Mouse (Mus musculus): ENCODE data around the gene Golga7b.

Golga7b gene

DNA sequence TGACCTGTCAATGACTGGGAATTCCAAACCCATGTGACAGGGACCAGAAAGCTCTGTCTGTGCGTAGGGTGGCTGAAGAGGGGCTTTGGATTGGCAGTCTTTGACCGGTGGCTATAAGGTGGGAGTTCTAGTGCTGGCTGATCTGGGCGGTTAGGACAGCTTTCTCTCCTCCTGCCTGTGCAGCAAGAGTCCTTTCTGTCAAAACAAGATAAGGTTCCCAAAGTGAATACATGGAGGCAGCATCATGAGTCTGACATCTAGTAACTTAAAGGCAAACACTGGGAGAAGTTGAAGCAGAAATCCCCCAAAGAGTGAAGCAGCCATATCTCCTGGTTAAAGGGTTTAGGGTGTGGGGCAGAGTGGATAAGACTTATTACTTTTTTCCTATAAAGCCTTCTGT is at the start of gene Golga7b:
Gene Golga7b (plus strand): TSS at position 56 of the 400 bp plus-strand sequence.
- ChIA-PET POLR2A (interaction anchor here in 1 of 4 experiments (0.6 to 0.8 kb wide), 2 partner anchors 17 to 1486 kb away, joined by 3 to 5 read pairs; no protein-coding TSS in a partner anchor), CTCF (interaction anchor here in 1 of 4 experiments (0.6 kb wide), 1 partner anchor 249 kb away, joined by 4 read pairs; no protein-coding TSS in a partner anchor)

DNA sequence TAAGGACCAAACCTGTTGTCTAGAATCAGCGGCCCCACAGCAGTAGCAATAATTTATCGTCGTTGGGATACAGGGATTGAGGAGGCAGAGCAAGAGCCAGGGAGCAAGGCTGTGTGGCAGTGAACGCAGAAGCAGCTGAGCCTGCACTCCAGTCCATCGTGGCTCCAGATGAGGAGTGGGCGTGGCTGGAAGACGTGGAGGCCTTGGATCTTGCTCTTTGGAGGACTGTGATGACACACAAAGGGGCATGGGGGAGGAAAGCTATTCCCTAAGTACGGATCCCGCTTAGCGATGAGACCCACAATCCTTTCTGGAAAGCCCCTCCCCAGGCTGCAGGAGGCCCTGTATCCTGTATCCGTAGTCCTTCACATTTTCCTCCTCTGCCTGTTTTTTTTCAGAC is 49.3 kb upstream of the Golga7b start:
- ChIA-PET CTCF (interaction anchor here in 3 of 4 experiments (0.6 to 1.8 kb wide), 5 partner anchors 13 to 232 kb away, joined by 3 to 9 read pairs (median 3); no protein-coding TSS in a partner anchor), POLR2A (interaction anchor here in 1 of 4 experiments (0.7 to 1.4 kb wide), 2 partner anchors 13 to 172 kb away, joined by 3 to 5 read pairs; no protein-coding TSS in a partner anchor)

DNA sequence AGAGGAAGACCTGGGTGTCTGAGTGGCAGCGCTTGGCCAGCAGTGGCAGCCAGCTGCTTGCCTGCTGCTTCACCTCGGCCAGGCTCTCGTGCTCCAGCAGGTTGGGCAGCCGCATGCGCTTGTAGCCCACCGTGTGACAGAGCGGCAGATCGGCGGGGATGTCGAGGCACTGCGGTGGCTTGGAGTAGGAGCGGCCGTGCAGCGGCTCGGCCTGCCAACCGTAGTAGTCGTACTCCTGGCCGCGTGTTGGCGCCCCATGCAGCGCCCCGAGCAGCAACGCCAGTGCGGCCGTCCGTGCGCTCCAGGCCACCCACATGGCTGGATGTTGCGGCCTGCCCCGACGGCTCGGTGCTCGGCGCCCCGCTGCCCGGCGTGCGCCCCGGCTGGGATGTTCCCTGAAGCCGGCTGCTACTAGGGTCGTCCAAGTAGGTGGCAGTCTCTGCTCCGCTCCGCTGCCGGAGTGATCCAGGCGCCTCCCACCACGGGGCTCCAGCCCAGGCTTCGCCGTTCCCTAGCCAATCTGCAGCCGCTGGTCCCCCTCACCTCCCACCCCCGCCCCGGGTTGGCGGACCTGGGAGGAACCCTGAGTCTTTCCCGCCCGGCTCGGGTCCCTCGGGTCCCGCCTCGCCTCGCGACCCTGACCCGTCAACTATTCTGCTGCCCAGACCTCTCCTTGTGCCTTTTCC is 45.5 kb upstream of the Golga7b start, which contains the start of gene Sfrp5:
Gene Sfrp5 (minus strand): TSS at position 557 of the 686 bp plus-strand sequence.
- POLR2A ChIA-PET, result interaction anchor here in 1 of 4 experiments (0.8 to 1.8 kb wide), 3 partner anchors 8 to 10 kb away, joined by 6 read pairs; no protein-coding TSS in a partner anchor
- CTCF ChIA-PET, result interaction anchor here in 2 of 4 experiments (1.1 to 1.4 kb wide), 3 partner anchors 16 to 242 kb away, joined by 3 to 4 read pairs (median 3); no protein-coding TSS in a partner anchor

DNA sequence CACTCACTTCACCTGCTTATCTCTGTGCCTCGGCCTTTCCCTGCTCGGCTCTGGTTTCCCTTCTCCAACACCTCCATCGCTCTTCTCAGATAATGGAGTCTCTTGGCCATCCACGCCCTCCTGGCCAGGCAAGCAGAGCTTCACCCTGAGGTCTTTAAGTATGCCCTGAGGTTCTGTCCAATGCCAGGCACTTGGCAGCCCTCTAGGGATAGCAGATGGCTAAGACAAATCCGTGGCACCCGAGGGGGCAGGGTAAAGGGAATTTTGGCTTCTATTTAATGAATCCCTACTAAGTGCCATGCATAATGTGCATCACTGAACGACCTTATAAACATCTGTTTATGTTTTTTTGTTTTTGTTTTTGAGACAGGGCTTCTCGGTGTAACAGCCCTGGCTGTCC is 44.9 kb upstream of the Golga7b start:
- ChIA-PET CTCF (interaction anchor here in 1 of 4 experiments (1.1 to 1.4 kb wide), 2 partner anchors 20 to 241 kb away, joined by 3 read pairs; no protein-coding TSS in a partner anchor), POLR2A (interaction anchor here in 1 of 4 experiments (0.8 kb wide), 1 partner anchor 11 kb away, joined by 6 read pairs; no protein-coding TSS in a partner anchor)

DNA sequence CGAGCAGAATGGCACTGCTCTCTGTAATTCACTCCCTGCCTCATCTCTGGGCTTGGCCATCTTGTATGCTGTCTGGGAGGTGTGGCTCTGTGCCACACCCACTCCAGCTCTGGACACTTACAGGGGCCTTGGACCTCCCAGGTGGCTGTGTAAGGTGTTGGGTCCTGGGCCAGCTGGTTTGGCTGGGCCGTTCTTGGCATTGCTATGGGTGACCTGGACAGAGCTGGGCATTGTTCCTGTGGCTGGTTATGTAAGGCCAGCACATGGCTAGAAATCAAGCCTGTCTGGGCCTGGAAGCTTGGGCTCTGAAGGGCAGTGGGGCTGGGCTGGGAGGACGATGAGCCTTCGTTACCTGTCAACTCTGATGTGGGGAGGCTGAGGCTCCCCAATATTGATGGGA is 43.1 kb upstream of the Golga7b start:
- ChIA-PET POLR2A (interaction anchor here in 1 of 4 experiments (0.6 to 1.2 kb wide), 3 partner anchors 9 to 337 kb away, joined by 3 to 5 read pairs (median 3); no protein-coding TSS in a partner anchor), CTCF (interaction anchor here in 3 of 4 experiments (0.7 to 1.9 kb wide), 5 partner anchors 13 to 173 kb away, joined by 3 to 6 read pairs (median 3); no protein-coding TSS in a partner anchor)

DNA sequence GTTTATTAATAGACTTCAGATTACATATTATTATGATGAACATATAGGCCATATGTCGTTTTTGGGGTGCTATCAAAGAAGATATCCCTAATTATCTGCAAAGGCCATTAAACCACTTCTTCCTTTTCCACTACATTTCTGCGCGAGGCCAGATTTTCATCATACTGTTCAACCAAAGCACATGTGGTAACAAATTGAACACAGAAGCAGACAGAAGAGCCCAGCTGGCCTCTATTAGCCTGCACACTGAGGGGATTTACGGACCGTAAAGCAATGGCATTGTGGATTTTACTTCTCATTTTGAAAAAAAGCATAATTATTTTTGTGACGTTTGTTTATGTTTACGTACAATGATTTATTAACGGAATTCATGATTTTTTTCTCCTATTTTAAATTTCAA is 42.2 kb upstream of the Golga7b start:
- CTCF ChIA-PET, result interaction anchor here in 1 of 4 experiments (1.9 kb wide), 1 partner anchor 12 kb away, joined by 6 read pairs; no protein-coding TSS in a partner anchor
- POLR2A ChIA-PET, result no interaction called here

DNA sequence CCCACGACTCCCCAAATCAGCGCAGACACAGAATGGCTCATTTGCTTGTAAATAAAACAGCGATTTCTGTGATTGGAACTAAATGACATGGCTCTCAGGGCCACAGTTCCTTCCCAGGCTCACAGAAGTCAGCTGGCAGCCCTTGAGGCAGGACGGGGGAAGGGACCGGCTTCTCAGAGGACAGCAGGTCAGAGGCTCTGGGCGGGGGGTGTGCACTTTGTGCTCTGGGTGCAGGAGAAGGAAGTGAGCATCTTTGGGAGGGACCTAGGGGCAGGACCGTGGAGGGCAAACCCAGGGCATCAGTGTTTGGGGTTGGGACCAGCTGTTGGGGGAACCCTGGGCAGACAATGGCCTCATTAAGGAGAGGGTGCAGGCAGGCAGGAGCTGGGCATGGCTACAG is 37.9 kb upstream of the Golga7b start:
- CTCF ChIA-PET, result interaction anchor here in 2 of 4 experiments (1.0 to 1.4 kb wide), 2 partner anchors 57 to 106 kb away, joined by 4 to 5 read pairs; no protein-coding TSS in a partner anchor
- POLR2A ChIA-PET, result interaction anchor here in 2 of 4 experiments (0.6 to 2.7 kb wide), 5 partner anchors 9 to 1483 kb away, joined by 3 to 8 read pairs (median 4); no protein-coding TSS in a partner anchor

DNA sequence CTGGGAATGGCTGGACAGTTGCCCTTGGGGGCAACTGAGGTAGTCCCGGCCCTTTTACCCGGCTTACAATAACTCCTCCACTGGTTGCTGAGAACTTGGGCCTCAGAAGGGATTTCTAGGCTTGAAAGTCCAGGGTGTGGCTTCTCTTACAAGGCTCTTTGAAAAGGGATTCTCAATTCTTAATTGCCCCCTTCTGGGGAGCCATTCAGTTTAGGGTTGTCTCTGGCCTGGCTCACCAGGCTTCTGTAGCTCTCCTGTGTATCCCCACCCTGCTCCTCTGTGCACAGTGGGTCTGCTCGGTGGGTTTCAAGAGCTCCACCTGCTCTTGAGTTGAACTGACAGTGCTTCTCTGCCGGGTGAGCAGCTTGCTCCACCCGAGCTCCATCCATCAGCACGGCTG is 37.4 kb upstream of the Golga7b start:
- CTCF ChIA-PET, result interaction anchor here (0.6 to 1.4 kb wide), 7 partner anchors 27 to 234 kb away, joined by 3 to 5 read pairs (median 3); no protein-coding TSS in a partner anchor
- POLR2A ChIA-PET, result interaction anchor here (0.5 to 2.7 kb wide), 11 partner anchors 9 to 93 kb away, joined by 3 to 8 read pairs (median 4); no protein-coding TSS in a partner anchor

DNA sequence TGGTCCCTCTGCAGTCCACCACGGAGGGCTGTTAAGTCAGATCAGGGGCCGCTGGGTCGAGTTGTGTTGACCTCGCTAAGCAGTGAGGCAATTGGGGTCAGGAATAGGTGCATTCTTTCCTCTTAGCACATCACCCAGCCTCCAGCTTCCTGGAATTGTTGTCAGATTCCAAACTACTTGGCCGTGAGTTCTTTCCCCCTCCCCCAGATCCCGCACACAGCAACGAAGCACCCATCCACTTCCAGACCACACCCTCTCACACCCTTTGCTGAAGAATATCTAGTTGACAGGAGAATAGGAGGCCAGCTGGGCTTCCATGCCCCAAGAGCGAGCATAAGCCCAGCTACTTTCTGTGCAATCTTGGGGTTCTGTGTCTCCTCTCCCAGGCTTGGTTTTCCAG is 35.4 kb upstream of the Golga7b start:
- ChIA-PET CTCF (interaction anchor here in 2 of 4 experiments (0.7 to 1.6 kb wide), 3 partner anchors 217 to 227 kb away, joined by 3 to 5 read pairs (median 3); no protein-coding TSS in a partner anchor), POLR2A (interaction anchor here in 2 of 4 experiments (1.0 to 2.4 kb wide), 7 partner anchors 17 to 228 kb away, joined by 3 to 7 read pairs (median 4); no protein-coding TSS in a partner anchor)

DNA sequence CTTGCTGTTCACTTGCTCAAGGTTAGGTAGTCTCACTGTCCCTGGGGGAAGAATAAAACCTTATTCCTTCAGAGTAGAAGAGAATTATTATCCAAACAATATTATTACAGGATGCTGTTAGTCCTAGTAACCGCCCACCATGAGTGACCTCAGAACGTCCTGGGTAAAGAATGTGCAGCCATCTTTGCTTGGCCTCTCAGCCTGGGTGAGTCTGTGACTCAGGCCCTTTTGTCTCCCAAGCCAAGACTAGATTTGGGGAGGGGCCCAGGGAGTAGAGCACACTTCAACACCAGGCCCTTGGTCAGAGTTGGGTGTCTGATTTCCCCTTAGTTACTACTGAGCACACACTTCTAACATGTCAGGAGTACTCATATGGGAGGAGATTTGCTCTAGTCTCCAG is 32.8 kb upstream of the Golga7b start:
- CTCF ChIA-PET, result no interaction called here
- POLR2A ChIA-PET, result no interaction called here

DNA sequence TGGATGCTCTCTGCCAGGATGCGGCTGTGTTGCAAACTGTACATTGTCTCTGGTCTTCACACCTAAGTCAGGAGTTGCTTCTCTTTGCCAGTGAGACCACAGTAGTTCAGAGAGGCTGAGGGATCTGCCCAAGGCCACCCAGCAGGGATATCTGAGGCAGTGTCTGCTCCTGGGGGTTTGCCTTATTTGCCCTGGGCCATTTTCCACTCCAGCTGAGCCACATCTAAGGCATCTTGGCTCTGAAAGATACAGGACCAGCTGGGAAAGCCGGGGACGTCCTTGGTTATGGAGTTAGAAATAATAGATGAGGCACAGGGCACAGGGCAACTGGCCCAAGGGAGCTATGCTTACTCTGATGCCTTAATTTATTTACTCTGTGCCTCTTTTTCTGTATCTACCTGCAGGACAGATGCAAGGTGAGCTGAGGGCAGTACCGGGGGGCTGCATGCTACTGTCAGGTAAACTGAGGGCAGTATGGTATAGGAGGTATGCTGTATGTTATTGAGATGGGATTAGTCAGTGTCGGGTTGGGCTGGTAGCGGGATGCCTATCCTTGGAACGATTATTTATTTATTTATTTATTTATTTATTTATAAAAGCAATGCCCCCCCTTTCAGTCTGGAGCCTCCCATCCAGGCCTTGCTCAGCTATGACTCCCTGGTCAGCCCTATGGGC is 30.5 kb upstream of the Golga7b start:
- POLR2A ChIA-PET, result interaction anchor here in 2 of 4 experiments (0.6 to 1.5 kb wide), 3 partner anchors 10 to 215 kb away, joined by 3 to 4 read pairs (median 3); no protein-coding TSS in a partner anchor
- CTCF ChIA-PET, result interaction anchor here (0.5 to 2.4 kb wide), 42 partner anchors 9 to 528 kb away, joined by 3 to 18 read pairs (median 4); no protein-coding TSS in a partner anchor

DNA sequence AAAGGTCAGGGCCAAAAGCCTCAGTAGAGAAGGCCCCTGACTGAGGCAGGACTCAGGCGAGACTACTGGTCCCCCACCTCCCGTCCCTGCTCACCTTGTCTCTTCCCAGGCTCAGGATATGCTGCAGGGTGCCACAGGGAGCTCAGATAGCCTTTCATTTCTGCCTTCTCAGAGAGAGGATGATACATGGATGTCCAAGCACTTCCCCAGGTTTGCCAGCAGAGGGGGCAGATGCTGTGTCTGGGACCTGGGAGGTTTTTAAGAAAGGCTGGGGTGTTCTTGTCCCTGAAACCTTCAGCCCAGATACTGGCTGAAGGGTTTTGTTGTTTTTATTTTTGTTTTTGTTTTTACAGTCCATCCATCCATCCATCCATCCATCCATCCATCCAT is 30.0 kb upstream of the Golga7b start:
- POLR2A ChIA-PET, result interaction anchor here in 2 of 4 experiments (0.5 to 1.5 kb wide), 4 partner anchors 9 to 847 kb away, joined by 3 to 4 read pairs (median 3); no protein-coding TSS in a partner anchor
- CTCF ChIA-PET, result interaction anchor here (0.5 to 2.4 kb wide), 50 partner anchors 9 to 561 kb away, joined by 3 to 18 read pairs (median 4); no protein-coding TSS in a partner anchor

DNA sequence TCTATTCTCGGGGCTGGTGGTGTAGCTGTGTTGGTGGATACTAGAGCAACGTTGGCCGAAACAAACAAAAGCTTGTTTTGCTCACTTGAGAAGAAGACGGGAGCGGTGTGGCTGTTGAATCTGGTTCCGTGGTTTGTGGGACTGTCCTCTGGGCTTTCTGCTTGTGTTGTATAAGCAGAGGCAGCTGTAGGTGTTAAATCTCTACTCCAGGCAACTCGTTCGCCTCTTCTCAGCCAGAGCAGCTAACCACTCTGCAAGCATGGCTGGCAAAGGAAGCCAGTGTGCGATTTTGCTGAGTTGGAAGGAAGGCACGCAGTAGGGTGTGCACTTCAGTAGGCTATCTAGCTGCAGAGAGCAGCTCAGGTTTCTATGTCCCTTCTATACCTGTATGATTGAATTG is 20.9 kb upstream of the Golga7b start:
- ChIA-PET POLR2A (interaction anchor here in 3 of 4 experiments (0.6 to 2.1 kb wide), 4 partner anchors 9 to 1216 kb away, joined by 3 to 8 read pairs (median 4); no protein-coding TSS in a partner anchor), CTCF (interaction anchor here (0.5 to 1.9 kb wide), 8 partner anchors 8 to 217 kb away, joined by 3 to 7 read pairs (median 4); no protein-coding TSS in a partner anchor)

DNA sequence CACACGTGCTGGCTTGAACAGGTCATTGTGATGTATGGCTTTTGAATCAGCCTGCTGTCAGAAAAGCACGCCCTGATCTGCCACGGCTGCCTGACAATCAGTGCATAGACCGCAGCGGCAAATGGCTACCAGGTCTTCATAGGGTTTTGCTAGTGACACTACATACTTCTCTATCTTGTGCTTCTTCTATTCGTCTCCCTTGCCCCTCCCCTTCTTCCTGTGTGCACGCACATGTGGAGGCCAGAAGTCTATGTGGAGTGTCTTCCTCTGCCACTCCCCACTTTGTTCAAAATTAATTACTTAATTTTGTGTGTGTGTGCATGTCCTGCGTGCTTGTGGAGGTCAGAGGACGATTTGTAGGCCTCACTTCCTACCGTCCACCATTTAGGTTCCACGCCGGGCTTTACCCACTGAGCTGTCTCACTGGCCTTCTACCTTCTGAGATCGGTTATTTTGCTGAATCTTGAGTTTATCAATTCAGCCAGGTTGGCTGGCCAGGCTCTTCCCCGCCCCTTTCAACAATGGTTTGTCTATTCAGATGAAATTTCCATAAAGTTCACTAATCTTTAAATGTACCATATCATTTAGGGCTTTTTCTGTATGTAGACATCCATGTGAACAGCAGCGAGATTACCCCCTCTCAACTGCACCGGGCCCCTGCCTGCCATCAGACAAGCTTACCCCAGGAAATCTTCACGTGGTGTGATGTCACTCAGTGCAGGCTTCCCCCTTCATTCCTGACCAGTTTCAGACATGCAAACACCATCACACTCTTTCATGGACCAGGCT is 17.7 kb upstream of the Golga7b start:
- ChIA-PET POLR2A (interaction anchor here in 3 of 4 experiments (0.6 to 1.3 kb wide), 3 partner anchors 18 to 203 kb away, joined by 3 to 4 read pairs (median 4); no protein-coding TSS in a partner anchor), CTCF (interaction anchor here in 2 of 4 experiments (0.5 to 0.6 kb wide), 2 partner anchors 31 to 230 kb away, joined by 3 to 5 read pairs; no protein-coding TSS in a partner anchor)

DNA sequence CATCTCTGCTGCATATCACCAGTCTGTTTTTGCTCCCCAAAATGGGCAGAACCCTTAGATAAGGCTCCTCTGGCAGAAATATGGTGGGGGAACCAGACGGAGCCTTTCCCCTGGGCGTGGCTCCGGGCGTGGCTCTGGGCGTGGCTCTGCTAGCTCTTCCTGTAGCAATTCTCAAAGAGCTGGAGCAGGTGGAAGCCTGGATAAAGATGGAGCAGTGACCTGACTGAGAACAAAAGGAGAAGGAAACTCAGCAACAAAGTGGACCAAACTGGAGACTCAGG is 17.1 kb upstream of the Golga7b start:
- POLR2A ChIA-PET, result interaction anchor here in 1 of 4 experiments (0.6 kb wide), 1 partner anchor 11 kb away, joined by 3 read pairs; no protein-coding TSS in a partner anchor

DNA sequence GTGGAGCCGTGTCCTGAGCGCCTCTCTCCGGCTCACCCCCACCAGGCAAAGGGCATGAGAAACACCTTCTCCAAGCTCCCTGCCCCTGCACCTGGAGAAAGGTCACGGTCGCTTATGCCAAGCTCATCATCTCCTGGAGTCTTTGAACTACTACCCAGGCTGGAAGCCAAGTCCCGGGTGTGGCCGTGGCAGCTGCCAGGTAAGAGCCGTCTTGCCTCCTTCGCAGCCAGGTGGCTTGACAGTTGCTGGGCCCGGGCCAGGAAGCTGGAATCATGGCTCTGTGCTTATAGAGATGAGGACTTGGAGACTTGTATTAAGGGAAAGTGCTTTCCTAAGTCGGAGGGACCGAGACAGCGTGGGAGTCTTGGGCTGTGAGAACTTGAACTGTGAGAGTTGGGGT is 16.4 kb upstream of the Golga7b start:
- CTCF ChIA-PET, result interaction anchor here in 1 of 4 experiments (0.6 kb wide), 1 partner anchor 77 kb away, joined by 9 read pairs; no protein-coding TSS in a partner anchor

More for the DNA sequence above, 17.1 kb upstream of the Golga7b start:
- CTCF ChIA-PET, result no interaction called here

DNA sequence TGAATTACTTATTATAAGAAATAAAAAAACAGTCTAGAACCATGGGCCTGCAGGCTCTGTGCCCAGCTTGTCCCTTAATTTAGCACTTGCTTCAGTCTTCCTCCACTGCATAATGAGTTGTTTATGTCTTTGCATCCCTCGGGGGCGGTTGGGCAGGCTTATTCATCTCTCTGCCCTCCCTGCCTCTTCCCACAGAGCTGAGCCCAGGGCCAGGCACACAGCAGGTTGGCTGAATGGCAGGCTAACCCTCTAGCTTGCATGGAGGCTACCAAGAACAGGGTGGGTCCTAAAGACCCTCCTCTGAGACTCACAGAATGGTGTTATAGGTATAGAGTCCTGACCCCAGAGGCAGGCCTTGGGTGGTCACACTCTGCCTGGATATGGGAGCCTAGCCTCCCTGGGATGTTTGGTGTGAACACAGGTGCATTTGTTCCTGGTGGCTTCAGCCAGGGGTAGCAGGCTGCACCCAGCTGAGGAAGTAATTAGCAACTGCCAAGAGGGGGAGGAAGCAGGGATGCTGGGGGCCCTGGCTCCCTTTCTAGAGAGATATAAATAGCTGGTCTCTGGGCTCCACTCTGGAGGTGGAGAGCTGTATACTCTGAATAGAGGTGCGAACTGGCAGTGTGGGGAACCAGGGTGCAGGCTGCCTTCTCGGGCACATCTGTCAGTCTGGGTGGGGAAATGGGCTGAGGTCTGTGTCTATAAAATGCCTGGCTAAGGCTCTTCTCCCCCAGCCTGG is 9.6 kb upstream of the Golga7b start:
- ChIA-PET POLR2A (interaction anchor here in 1 of 4 experiments (0.6 kb wide), 1 partner anchor 1883 kb away, joined by 3 read pairs; no protein-coding TSS in a partner anchor), CTCF (no interaction called here)

More for the DNA sequence above, 16.4 kb upstream of the Golga7b start:
- POLR2A ChIA-PET, result no interaction called here

Data from embryonic stem cell, embryonic (primary cell).